Mouse (Mus musculus): Measurements from ENCODE around the gene Bcar3.
A peak's percentile ranks its signal among the peaks of the same experiment; 100 is the strongest.
"Not testable (repeated sequence)": the region's sequence is repeated elsewhere in the genome, so short reads cannot be mapped to it uniquely, and the experiment has no call there.

The Bcar3 gene

DNA sequence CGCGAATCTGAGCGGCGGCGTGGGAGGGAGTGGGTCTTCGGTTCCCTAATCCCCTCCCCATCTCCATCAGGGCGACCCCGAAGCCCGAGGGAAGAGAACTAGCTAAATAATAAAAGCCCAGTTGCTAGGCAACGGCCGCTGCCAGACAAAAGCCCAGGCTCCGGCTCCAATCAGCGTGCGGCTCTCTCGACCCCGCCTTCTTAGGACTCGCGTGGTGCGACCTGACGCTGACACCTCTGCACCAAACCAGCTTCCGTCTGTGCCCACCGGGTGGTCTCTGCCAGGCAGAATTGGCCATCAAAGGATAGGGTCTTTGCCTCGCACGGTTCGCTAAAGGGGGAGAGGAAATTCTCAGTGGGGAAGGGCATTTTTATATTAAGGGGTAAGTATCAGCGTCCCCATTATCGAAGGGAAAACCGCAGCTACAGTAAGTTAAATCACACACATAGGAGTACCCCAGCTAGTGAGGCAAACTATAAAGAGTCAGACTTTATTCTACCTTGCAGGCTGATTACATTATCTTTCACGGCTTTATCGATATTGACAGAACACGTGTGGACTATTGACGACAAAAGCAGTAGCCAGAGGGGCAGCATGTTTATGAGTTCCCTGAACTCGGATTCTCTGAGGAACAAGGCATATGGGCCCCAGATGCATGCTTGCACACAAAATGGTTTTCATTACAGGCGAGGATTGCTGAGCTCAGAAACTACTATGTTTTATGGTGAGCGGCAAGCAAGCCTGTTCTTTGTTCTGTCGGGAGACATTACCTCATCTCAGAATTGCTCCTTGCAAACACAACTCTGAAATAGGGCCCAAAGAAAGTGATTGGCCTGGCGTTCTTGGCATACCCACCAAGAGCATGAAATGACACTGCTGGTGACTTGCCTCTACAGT, at the start of gene Bcar3:
Gene Bcar3 (plus strand): TSS at position 183 of the 897 bp plus-strand sequence.
- DNase-seq: peak; percentile 93

- DNase-seq: peak; percentile 49
Observed at GRCm38 (mm10) chr3:122244759-122245158, 49.2 kb upstream of the Bcar3 start.

- peak; percentile 95 for DNase-seq
Observed at GRCm38 (mm10) chr3:122245215-122245877, 48.6 kb upstream of the Bcar3 start, which contains the start of gene Gclm. Gene Gclm, plus strand, starts transcription at chr3:122245557.

GRCm38 (mm10) chr3:122245878-122246332, 48.0 kb upstream of the Bcar3 start:
- peak; percentile 63 for DNase-seq

DNA sequence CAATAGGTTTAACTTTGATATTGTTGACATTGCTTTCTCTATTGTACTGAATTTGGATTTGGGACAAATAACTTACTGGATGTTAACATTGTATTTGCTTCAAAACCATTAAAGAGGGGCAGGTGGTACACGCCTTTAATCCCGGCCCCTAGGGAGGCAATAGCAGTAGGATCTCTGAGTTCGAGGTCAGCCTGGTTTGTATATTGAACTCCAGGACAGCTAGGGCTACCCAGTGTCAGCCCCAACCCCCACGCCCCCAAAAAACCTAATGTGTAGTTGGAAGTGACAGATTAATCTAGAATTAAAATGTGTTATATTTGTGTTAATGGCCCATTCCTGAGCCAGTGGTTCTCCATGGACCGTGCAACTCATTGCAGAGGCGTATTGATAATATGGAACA, 47.5 kb upstream of the Bcar3 start:
- no peak for DNase-seq

DNA sequence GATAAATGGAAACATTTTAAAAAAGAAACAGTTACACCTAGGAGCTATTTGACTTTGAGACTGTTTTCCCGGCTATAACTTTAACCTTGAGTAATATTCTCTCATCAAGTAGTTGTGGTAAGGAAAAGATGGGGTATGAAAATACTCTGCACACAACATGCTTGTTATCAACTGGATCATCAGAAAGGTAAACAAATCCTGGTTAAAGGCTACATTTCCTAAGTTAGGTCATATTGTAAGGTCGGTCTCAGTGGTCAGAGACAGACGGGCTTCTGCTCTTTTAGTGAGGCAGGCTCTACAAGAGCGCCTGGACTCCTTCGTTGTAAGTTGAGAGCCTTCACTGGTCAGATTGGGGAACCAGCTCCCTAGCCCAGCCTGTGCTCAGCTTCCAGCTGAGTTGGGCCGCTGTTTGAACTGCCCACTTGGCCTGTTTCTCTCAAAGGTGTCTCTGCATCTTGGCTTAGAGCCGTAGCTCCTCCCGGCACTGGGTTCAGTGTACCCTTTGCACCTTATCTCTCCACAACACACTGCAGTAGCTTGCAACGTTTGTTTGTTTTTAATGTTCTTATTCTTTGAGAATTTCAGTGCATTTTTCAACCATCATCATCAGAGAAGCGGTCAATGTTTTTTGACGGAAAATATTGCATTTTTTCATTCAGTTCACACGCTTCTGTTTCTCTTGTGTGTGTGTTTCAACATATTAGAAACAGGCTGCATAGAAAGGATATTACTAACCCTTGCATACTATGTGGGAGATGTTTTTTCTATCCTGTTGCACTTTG, 46.8 kb upstream of the Bcar3 start:
- peak; percentile 68 for DNase-seq

DNA sequence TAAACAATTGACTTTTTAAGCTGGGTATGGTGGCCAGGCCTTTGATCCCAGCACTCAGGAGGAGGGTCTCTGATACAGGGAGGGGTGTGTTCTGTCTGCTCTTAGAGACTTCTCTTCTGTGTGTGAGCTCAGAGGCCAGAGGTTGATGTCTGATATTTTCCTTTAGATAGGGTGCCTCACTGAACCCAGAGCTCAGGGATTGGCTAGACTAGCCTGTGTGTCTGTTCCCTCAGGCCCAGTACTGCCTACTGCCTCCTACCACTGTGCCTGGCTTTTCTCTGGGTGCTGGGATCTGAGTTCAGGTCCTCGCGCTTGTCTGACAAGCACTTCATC, 46.2 kb upstream of the Bcar3 start:
- DNase-seq: no peak

- DNase-seq: peak; percentile 36
Observed at GRCm38 (mm10) chr3:122252466-122253253, 41.3 kb upstream of the Bcar3 start.

DNA sequence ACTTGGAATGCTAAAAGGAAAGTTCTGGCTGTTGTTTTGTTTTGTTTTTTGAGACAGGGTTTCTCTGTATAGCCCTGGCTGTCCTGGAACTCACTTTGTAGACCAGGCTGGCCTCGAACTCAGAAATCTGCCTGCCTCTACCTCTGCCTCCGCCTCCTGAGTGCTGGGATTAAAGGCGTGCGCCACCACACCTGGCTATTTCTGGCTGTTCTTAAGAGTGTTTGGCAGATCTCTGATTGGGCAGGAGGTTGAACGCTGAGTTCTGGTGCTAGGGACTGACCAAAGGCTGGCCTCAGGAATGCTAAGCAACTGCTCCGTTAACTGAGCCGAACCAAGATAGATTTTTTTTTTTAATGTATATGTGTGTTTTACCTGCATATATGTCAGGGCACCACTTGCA, 39.9 kb upstream of the Bcar3 start:
- DNase-seq: not testable (repeated sequence)

GRCm38 (mm10) chr3:122269986-122270385, 23.9 kb upstream of the Bcar3 start:
- no peak for DNase-seq

- not testable (repeated sequence) for DNase-seq
Observed at GRCm38 (mm10) chr3:122272565-122272964, 21.4 kb upstream of the Bcar3 start.

- no peak for DNase-seq
Observed at GRCm38 (mm10) chr3:122273407-122274240, 20.3 kb upstream of the Bcar3 start.

GRCm38 (mm10) chr3:122274241-122275024, 19.5 kb upstream of the Bcar3 start, which contains the start of gene Dnttip2:
Gene Dnttip2, plus strand, starts transcription at chr3:122274388.
- DNase-seq: peak; percentile 93

GRCm38 (mm10) chr3:122275111-122275510, 18.8 kb upstream of the Bcar3 start:
- no peak for DNase-seq

GRCm38 (mm10) chr3:122287195-122287594, 6.7 kb upstream of the Bcar3 start:
- no peak for DNase-seq

DNA sequence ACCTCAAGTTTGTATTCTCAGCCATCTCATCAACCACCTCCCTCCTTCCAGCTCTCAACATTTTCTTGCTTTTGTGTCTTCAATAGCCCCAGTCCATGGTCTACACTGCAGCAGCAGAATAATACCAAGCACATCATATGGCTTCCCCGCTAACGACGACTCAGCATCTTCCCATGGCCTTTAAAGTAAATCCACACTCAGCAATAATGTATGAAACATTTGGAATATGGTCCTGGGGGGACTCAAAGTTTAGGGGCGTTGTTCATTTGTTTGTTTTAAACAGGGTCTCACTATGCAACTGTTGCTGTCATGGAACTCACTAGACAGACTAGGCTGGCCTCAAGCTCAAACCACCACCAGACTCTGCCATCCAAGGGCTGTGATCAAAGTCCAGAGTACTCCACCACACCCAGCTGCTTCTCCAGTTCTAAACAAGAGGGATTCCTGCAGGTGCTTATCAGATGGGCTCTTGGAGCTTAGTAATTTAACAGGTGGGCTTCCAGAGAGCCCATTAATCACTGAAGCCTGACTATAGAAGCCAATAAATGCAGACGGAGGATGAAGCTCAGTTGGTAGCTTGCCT, 5.2 kb upstream of the Bcar3 start:
- peak; percentile 27 for DNase-seq

- DNase-seq: not testable (repeated sequence)
Observed at GRCm38 (mm10) chr3:122289344-122289743, 4.6 kb upstream of the Bcar3 start.

DNA sequence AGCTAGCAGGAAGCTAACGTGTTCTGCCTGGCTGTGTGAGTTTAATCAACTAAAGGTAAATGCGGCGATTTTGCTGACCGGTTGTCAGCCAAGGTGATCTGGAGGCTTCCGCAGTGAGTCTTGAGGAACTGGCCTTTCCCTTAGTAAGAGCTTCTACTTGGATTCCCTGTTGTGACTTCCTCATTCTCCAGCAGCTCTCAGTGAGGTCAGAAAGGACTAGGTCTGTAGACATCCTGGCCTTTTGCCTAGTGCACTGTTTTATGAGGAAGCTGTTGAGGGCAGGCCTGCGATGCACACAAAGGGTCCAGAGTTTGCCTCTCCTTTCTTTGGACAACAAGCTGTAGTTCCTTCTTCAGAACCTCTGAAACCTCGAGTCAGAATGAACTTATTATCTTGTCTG, 3.2 kb upstream of the Bcar3 start:
- peak; percentile 33 for DNase-seq

DNA sequence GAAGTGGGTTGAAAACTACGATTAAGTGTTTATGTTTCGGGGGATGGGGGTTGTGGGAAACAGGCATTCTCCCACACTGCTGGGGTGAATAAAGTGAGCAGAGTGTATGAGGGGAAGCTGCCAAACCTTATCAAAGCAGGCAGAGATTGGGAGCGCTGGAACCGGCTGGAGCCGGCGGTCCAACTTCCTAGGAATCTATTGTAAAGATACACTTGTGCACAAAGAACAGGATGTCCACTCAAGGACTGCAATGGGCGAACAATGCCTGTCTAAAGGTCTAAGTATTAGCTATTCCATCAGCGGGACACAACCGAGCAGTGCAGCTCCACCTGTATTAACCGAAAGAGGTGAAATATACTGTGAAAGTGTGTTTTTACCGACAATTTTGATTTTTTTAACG, 2.1 kb upstream of the Bcar3 start:
- DNase-seq: peak; percentile 24

Measured in kidney, adult 9 months (tissue).